Mouse (Mus musculus): ENCODE results near the gene Tex2. TPM values are rescaled to one million over a fixed set of nuclear protein-coding genes. Genes with fewer than 3 reads are reported as not detected.
A peak's percentile ranks its signal among the peaks of the same experiment; 100 is the strongest.

The Tex2 gene
- polyA plus RNA-seq, 1 experiment from 2014 or later, result 8.9 TPM

DNA sequence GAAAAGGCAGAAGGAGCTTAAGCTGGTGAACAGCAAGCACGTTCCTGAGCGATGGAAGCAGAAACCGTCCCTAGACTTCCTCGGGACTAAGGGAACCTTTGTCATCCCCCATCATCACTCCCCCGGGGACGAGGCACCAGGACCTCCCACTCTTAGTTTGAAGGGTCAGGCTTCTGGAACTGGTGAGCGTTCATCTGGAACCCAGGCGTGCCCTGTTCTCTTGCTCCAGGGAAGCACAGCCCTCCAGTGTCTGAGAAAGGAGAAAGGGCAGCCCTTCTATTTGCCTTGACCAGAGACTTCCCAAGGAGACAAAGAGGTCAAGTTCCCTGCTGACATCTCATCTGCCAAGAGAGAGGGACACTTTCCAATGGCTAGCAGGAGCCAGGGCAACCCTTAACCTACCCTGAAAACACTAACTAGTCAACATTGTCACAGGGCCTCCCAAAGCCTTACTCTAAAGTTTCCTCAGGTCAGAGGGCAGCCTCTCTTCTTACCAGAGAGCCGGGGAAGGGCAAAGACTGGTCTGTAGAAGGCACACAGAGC lies 80.9 kb downstream of the Tex2 start:
- Histone ChIP-seq H3K4me2 (replicated peaks; ENCODE audit: low read depth, low read length) (no peak overlapping the region), H3K27ac (ENCODE audit: low read length) (no peak overlapping the region), H3K36me3 (ENCODE audit: insufficient read depth, low read length) (0 out of 2 replicates have a peak, but pooled peaks cover 4% of the 10 kb centered on the region)

DNA sequence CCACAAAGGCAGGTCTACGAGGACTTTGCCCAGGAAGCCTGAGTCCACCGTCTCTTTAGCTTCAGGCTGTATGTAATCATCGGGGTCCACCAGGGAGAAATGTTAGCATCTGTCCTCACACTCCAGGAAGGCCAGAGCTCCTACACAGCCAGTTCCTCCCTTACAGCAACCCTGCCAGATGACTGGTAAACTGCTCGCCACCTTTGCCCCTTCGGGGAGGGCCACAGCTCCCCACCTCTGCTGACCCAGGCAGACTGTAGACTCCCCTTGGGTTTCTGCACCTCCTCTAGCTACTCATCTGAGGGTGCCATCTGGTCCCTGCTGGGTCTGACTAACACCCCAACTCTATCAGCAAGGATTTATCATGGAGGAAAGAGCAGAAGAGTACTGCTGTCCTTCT lies 83.4 kb downstream of the Tex2 start:
- DNase-seq (ENCODE audit: low spot score) (no peak), ATAC-seq (no peak)
- H3K4me2 ChIP-seq (replicated peaks; ENCODE audit: low read depth, low read length), result no peak overlapping the region
- TF ChIP-seq EP300 (IDR thresholded peaks at IDR 0.05) (no peak), CTCF (IDR thresholded peaks at IDR 0.05) (no peak)
- no peaks in the 10 kb centered on the region for H3K9me3 ChIP-seq (ENCODE audit: low read length)
- WGBS, result 74% methylated on average over 5 of the region's 5 CpGs
- no peaks in the 10 kb centered on the region for H3K27me3 ChIP-seq (replicated peaks; ENCODE audit: insufficient read depth, low read length)
- no peak overlapping the region for H3K9ac ChIP-seq (replicated peaks; ENCODE audit: low read depth)
- no peak overlapping the region for H3K4me3 ChIP-seq (ENCODE audit: low read depth, low read length)
- H3K4me1 ChIP-seq (ENCODE audit: insufficient read depth, low read depth, low read length), result no peaks in the 10 kb centered on the region
- 0 out of 2 replicates have a peak, but pooled peaks cover 4% of the 10 kb centered on the region for H3K36me3 ChIP-seq (ENCODE audit: insufficient read depth, low read length)
- no peak overlapping the region for H3K27ac ChIP-seq (ENCODE audit: low read length)

More for the DNA sequence above, 80.9 kb downstream of the Tex2 start:
- H3K4me1 ChIP-seq (ENCODE audit: insufficient read depth, low read depth, low read length), result no peaks in the 10 kb centered on the region
- DNase-seq (ENCODE audit: low spot score) (no peak), ATAC-seq (no peak)
- no peak for TF ChIP-seq CTCF (IDR thresholded peaks at IDR 0.05)
- no peak for TF ChIP-seq EP300 (IDR thresholded peaks at IDR 0.05)
- no peaks in the 10 kb centered on the region for H3K9me3 ChIP-seq (ENCODE audit: low read length)
- 77% methylated on average over 9 of the region's 9 CpGs for WGBS
- no peak overlapping the region for H3K4me3 ChIP-seq (ENCODE audit: low read depth, low read length)
- no peak overlapping the region for H3K9ac ChIP-seq (replicated peaks; ENCODE audit: low read depth)
- no peaks in the 10 kb centered on the region for H3K27me3 ChIP-seq (replicated peaks; ENCODE audit: insufficient read depth, low read length)

DNA sequence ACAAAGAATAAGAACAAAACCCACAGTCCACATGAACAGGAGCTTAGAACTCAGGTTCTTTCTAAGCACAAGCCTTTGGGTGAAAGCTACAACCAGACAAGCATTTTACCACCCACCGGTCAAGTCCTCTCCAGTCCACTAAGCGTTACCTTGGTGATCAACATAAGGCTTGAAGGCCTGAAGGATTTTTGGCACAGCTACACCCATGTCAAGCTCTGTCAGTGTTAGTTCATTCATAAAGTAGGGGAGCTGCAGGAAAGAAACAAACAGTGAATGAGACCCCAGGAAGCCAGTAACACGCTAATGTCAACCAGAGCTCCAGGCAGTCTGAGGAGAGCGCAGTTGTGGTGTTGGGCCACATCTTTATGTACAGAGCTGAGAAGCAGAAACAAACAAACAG lies 84.1 kb downstream of the Tex2 start:
- WGBS, result 68% methylated on average over 4 of the region's 4 CpGs
- no peak overlapping the region for H3K27ac ChIP-seq (ENCODE audit: low read length)
- H3K4me1 ChIP-seq (ENCODE audit: insufficient read depth, low read depth, low read length), result no peaks in the 10 kb centered on the region
- DNase-seq (ENCODE audit: low spot score), result peak; percentile 24
- TF ChIP-seq EP300 (IDR thresholded peaks at IDR 0.05), result no peak
- TF ChIP-seq CTCF (IDR thresholded peaks at IDR 0.05), result no peak
- no peaks in the 10 kb centered on the region for H3K9me3 ChIP-seq (ENCODE audit: low read length)
- no peak overlapping the region for H3K4me3 ChIP-seq (ENCODE audit: low read depth, low read length)
- no peak overlapping the region for H3K4me2 ChIP-seq (replicated peaks; ENCODE audit: low read depth, low read length)
- no peak overlapping the region for H3K9ac ChIP-seq (replicated peaks; ENCODE audit: low read depth)
- H3K27me3 ChIP-seq (replicated peaks; ENCODE audit: insufficient read depth, low read length), result no peaks in the 10 kb centered on the region
- no peak for ATAC-seq
- H3K36me3 ChIP-seq (ENCODE audit: insufficient read depth, low read length), result 0 out of 2 replicates have a peak, but pooled peaks cover 4% of the 10 kb centered on the region

DNA sequence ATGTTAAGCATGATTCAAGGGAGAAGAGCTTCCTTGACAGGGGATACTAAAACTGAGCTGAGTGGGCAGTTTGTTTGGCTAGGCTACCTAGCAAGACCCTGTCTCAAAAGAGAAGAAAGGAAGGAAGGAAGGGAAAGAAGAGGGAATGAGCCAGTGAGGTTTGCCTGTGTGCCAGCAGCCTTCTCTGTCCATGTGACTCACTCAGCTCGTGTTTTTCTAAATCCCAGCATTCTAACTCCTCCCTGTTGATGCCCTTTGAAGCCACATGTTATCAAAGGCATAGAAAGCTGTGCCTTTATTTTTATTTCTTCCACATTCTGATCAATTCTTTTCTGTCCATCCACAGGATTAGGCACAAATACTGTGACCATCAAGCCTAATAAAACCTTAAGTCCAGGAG lies 85.3 kb downstream of the Tex2 start:
- no peak overlapping the region for H3K4me3 ChIP-seq (ENCODE audit: low read depth, low read length)
- WGBS, result 22% methylated on average over 1 of the region's 1 CpGs
- ATAC-seq (no peak), DNase-seq (ENCODE audit: low spot score) (no peak)
- 0 out of 2 replicates have a peak, but pooled peaks cover 4% of the 10 kb centered on the region for H3K36me3 ChIP-seq (ENCODE audit: insufficient read depth, low read length)
- no peaks in the 10 kb centered on the region for H3K27me3 ChIP-seq (replicated peaks; ENCODE audit: insufficient read depth, low read length)
- H3K9me3 ChIP-seq (ENCODE audit: low read length), result no peaks in the 10 kb centered on the region
- H3K4me2 ChIP-seq (replicated peaks; ENCODE audit: low read depth, low read length), result no peak overlapping the region
- H3K27ac ChIP-seq (ENCODE audit: low read length), result no peak overlapping the region
- no peak overlapping the region for H3K9ac ChIP-seq (replicated peaks; ENCODE audit: low read depth)
- TF ChIP-seq EP300 (IDR thresholded peaks at IDR 0.05) (no peak), CTCF (IDR thresholded peaks at IDR 0.05) (no peak)
- H3K4me1 ChIP-seq (ENCODE audit: insufficient read depth, low read depth, low read length), result no peaks in the 10 kb centered on the region

DNA sequence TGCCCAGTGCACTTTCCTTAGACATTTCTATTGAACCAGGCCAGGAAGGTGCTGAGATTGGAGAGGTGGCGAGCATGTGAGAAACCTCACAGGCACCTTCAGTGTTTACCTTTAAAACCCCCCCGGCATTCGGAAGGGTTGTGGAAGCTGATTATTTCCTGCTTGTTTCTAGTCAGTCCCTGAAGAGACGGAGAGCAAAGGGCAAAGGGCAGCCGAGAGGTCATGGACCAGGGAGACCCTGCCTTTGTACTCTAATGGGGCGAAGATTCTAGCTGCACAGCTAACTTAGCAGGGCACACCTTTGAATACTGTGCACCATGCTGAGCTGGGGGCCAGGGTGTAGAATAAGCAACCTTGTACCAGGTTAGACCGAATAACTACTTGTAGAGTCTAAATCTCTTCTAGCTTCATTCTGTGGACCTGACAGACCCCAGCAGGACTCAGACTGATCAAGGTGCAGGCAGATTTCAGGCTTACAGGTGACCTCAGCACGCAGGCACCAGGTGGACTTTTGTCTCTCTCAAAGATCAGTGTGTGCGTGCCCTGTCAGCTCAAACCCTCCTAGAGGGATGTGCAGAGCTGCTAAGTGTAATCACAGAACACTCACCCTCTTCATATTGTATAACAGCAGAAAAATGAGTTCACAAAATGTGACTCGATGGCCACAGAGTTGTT lies 85.9 kb downstream of the Tex2 start:
- Histone ChIP-seq H3K9me3 (ENCODE audit: low read length) (no peaks in the 10 kb centered on the region), H3K9ac (replicated peaks; ENCODE audit: low read depth) (no peak overlapping the region), H3K27me3 (replicated peaks; ENCODE audit: insufficient read depth, low read length) (no peaks in the 10 kb centered on the region), H3K27ac (ENCODE audit: low read length) (no peak overlapping the region), H3K36me3 (ENCODE audit: insufficient read depth, low read length) (0 out of 2 replicates have a peak, but pooled peaks cover under 1% of the 10 kb centered on the region), H3K4me2 (replicated peaks; ENCODE audit: low read depth, low read length) (no peak overlapping the region), H3K4me1 (ENCODE audit: insufficient read depth, low read depth, low read length) (no peaks in the 10 kb centered on the region), H3K4me3 (ENCODE audit: low read depth, low read length) (no peak overlapping the region)
- DNase-seq (ENCODE audit: low spot score) (no peak), ATAC-seq (no peak)
- TF ChIP-seq CTCF (IDR thresholded peaks at IDR 0.05) (no peak), EP300 (IDR thresholded peaks at IDR 0.05) (no peak)
- WGBS, result 67% methylated on average over 10 of the region's 10 CpGs

DNA sequence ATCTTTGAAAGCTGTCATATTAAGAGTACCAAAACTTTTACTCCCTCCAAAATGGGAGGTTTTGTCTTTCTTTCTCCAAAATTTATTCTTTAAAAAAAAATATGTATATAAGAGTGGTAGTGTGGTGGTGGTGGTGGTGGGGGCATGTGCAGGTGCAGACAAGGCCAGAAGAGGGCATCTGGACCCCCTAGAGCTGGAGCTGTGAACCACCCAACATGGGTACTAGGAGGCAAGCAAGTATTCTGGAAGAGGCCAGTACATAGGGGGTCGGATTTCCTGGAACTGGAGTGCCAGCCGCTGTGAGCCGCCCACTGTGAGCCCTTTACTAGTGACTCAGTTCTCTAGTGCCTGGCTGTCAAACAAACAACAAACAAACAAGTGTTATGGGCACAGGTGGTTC lies 90.7 kb downstream of the Tex2 start:
- H3K36me3 ChIP-seq (ENCODE audit: insufficient read depth, low read length), result no peaks in the 10 kb centered on the region
- H3K27me3 ChIP-seq (replicated peaks; ENCODE audit: insufficient read depth, low read length), result no peaks in the 10 kb centered on the region
- H3K9ac ChIP-seq (replicated peaks; ENCODE audit: low read depth), result no peak overlapping the region
- no peaks in the 10 kb centered on the region for H3K4me1 ChIP-seq (ENCODE audit: insufficient read depth, low read depth, low read length)
- no peak for ATAC-seq
- no peaks in the 10 kb centered on the region for H3K9me3 ChIP-seq (ENCODE audit: low read length)
- no peak overlapping the region for H3K27ac ChIP-seq (ENCODE audit: low read length)
- no peak for TF ChIP-seq EP300 (IDR thresholded peaks at IDR 0.05)
- TF ChIP-seq CTCF (IDR thresholded peaks at IDR 0.05), result peak; percentile 24; the same call in 1 of the 2 replicates
- H3K4me3 ChIP-seq (ENCODE audit: low read depth, low read length), result no peak overlapping the region
- no peak for DNase-seq (ENCODE audit: low spot score)
- 51% methylated on average over 3 of the region's 3 CpGs for WGBS
- H3K4me2 ChIP-seq (replicated peaks; ENCODE audit: low read depth, low read length), result no peak overlapping the region

Data from lung, postnatal 0 days (tissue).